ENCODE assay signal across 8 mouse cellular contexts in genomic region chr19:43674316-43674689, GRCm38 (mm10). TPM values are rescaled to one million over a fixed set of nuclear protein-coding genes. Genes with fewer than 3 reads are reported as not detected.
DNase-seq lines count a peak whose midpoint lies in the region; ATAC-seq lines count a peak whose summit lies in the region.

No protein-coding gene starts in this region.

- intact Hi-C loops in gastrocnemius, postnatal 36 days (cut with DNase I): loop anchor here (2.0 kb wide), 1 partner anchor 14 kb away; the partner anchor contains the start of gene Entpd7

- peak overlapping the region; percentile 77 for H3K4me2 ChIP-seq in heart, embryonic 16.5 days (ENCODE audit: low read depth, low read length)

- H3K27ac ChIP-seq in heart, embryonic 10.5 days: peak overlapping the region; percentile 97
- H3K27ac ChIP-seq in heart, embryonic 16.5 days (ENCODE audit: low read length): peak overlapping the region; percentile 90
- peak overlapping the region; percentile 48 for H3K27ac ChIP-seq in macrophage

- WGBS in heart, embryonic 10.5 days: 1% methylated on average over 28 of the region's 29 CpGs
- WGBS in heart, embryonic 16.5 days: under 1% methylated on average over 28 of the region's 29 CpGs
- WGBS in macrophage (ENCODE audit: missing documents): under 1% methylated on average over 29 of the region's 29 CpGs

- no peaks in the 10 kb centered on the region for H3K36me3 ChIP-seq in heart, embryonic 10.5 days
- H3K36me3 ChIP-seq in heart, embryonic 16.5 days (ENCODE audit: control insufficient read depth, insufficient read depth): no peaks in the 10 kb centered on the region
- H3K36me3 ChIP-seq in macrophage (ENCODE audit: inconsistent target): no peaks in the 10 kb centered on the region

- H3K9ac ChIP-seq in heart, embryonic 16.5 days (ENCODE audit: low read length): peak overlapping the region; percentile 96

- peaks cover 46% of the 10 kb centered on the region for H3K79me2 ChIP-seq in macrophage (ENCODE audit: inconsistent target)

- H3K9me3 ChIP-seq in heart, embryonic 10.5 days: no peaks in the 10 kb centered on the region
- no peaks in the 10 kb centered on the region for H3K9me3 ChIP-seq in heart, embryonic 16.5 days (replicated peaks; ENCODE audit: control insufficient read depth, low read length)

- no peak for DNase-seq in heart, embryonic 10.5 days (ENCODE audit: low spot score)
- no peak for DNase-seq in heart, postnatal 4 days
- DNase-seq in spleen, postnatal 14 days (ENCODE audit: low spot score in 2 of 2): peak; percentile 20 to 23
- DNase-seq in spleen, postnatal 10 days (ENCODE audit: low spot score in 2 of 2): no peak
- DNase-seq in adipocyte (ENCODE audit: low spot score): no peak
- no peak for DNase-seq in gastrocnemius, postnatal 36 days

- peak overlapping the region; percentile 96 for H3K4me3 ChIP-seq in heart, embryonic 10.5 days
- peak overlapping the region; percentile 93 for H3K4me3 ChIP-seq in heart, embryonic 16.5 days (ENCODE audit: low read length)
- H3K4me3 ChIP-seq in macrophage (ENCODE audit: inconsistent target): peak overlapping the region; percentile 83

- peaks cover 14% of the 10 kb centered on the region; the same call in 1 of the 2 replicates for H3K27me3 ChIP-seq in heart, embryonic 10.5 days (ENCODE audit: insufficient read depth, poor library complexity, severe bottlenecking)
- H3K27me3 ChIP-seq in heart, embryonic 16.5 days (ENCODE audit: control insufficient read depth, insufficient read depth, low read length): no peaks in the 10 kb centered on the region

- H3K4me1 ChIP-seq in heart, embryonic 10.5 days: peaks cover 23% of the 10 kb centered on the region
- peaks cover 25% of the 10 kb centered on the region for H3K4me1 ChIP-seq in heart, embryonic 16.5 days (ENCODE audit: control insufficient read depth, insufficient read depth, low read length)

- ATAC-seq in heart, embryonic 16.5 days (replicated peaks; ENCODE audit: extremely low read depth, insufficient read depth, low FRiP score): 0 out of 2 replicates have a peak, but pooled peaks have one; percentile 2

RNA-seq across cellular contexts. Expression of gene Slc25a28, which starts 0.4 kb away (rescaled TPM):
- 9.2 and 13.7 TPM in 2 replicates for polyA plus RNA-seq in heart, embryonic 10.5 days (2016; fragmentation: Nextera tagmentation; extraction: Ambion mirVana)
- total RNA-seq in heart, postnatal 4 days (2021): 10 to 100 TPM; 23.3 to 24.0 TPM
- 9.5 and 10.9 TPM in 2 replicates for polyA plus RNA-seq in heart, embryonic 16.5 days (2015; fragmentation: Nextera tagmentation; extraction: Ambion mirVana)
- 100 to 1,000 TPM in 10 of 26 experiments, 10 to 100 TPM in 16; 71.5 to 154 (median 97.6) TPM for total RNA-seq in macrophage (2018; cell fraction: chromatin; rRNA removed)
- 10 to 100 TPM; 15.5 to 21.5 (median 18.2) TPM for total RNA-seq in macrophage (2018; cell fraction: cytosol; rRNA removed)
- 100 to 1,000 TPM in 9 of 26 experiments, 10 to 100 TPM in 17; 54.9 to 146 (median 94.1) TPM for total RNA-seq in macrophage (2018; cell fraction: nucleus; rRNA removed)
- polyA plus RNA-seq in macrophage (2018): 16.2 to 24.8 TPM (median 23.2 TPM) in 3 replicates
- 10 to 100 TPM; 20.6 to 25.2 TPM for total RNA-seq in gastrocnemius, postnatal 36 days (2021)

RNA-seq across cellular contexts. Expression of gene Entpd7, which starts 15.2 kb away (rescaled TPM):
- 7.7 and 7.9 TPM in 2 replicates for polyA plus RNA-seq in heart, embryonic 10.5 days (2016; fragmentation: Nextera tagmentation; extraction: Ambion mirVana)
- total RNA-seq in heart, postnatal 4 days (2021): 1 to 10 TPM; 6.5 to 6.9 TPM
- 5.1 TPM in 2 replicates for polyA plus RNA-seq in heart, embryonic 16.5 days (2015; fragmentation: Nextera tagmentation; extraction: Ambion mirVana)
- total RNA-seq in macrophage (2018; cell fraction: chromatin; rRNA removed): 100 to 1,000 TPM in 8 of 26 experiments, 10 to 100 TPM in 18; 43.2 to 234 (median 67.2) TPM
- total RNA-seq in macrophage (2018; cell fraction: cytosol; rRNA removed): 10 to 100 TPM; 20.1 to 45.4 (median 27.3) TPM
- 100 to 1,000 TPM in 3 of 26 experiments, 10 to 100 TPM in 23; 37.0 to 129 (median 58.1) TPM for total RNA-seq in macrophage (2018; cell fraction: nucleus; rRNA removed)
- polyA plus RNA-seq in macrophage (2018): 10.2 to 14.7 TPM (median 11.2 TPM) in 3 replicates
- total RNA-seq in gastrocnemius, postnatal 36 days (2021): 1 to 10 TPM; 1.1 to 1.7 TPM

Comparison
In these comparisons a context has a peak if more than half of its experiments do, and no peak if none do; other contexts are left out.
1. DNase-seq: peak in spleen, postnatal 14 days (2 of 2); none in heart, embryonic 10.5 days (single experiment), heart, postnatal 4 days (single experiment), spleen, postnatal 10 days (0 of 2), adipocyte (single experiment) and gastrocnemius, postnatal 36 days (0 of 2).
2. Peak in every context shown above with its lines, with median percentiles within 50 percentile points of each other: H3K27ac ChIP-seq and H3K4me3 ChIP-seq.